Mouse (Mus musculus): Measurements from ENCODE around the gene Stard10. TPM values are rescaled to one million over a fixed set of nuclear protein-coding genes. Genes with fewer than 3 reads are reported as not detected.

The Stard10 gene
- total and polyA plus RNA-seq, 3 experiments: 27.6 to 78.1 (median 29.9) TPM

Other genes starting within 250 kb of the Stard10 start
- 10 to 100 TPM; 15.3 to 25.1 TPM for gene Fchsd2, start 224.2 kb upstream of the Stard10 start, total RNA-seq (2021)
- 6.3 and 8.2 TPM in 2 replicates for gene Fchsd2, start 224.2 kb upstream of the Stard10 start, polyA plus RNA-seq (2012; rRNA removed)
- gene Atg16l2, start 14.8 kb upstream of the Stard10 start, total RNA-seq (2021): 10 to 100 TPM; 17.7 to 22.3 TPM
- gene Atg16l2, start 14.8 kb upstream of the Stard10 start, polyA plus RNA-seq (2012; rRNA removed): 17.5 and 19.5 TPM in 2 replicates
- 10 to 100 TPM; 31.2 to 49.8 TPM for gene Arap1, start 31.0 kb downstream of the Stard10 start, total RNA-seq (2021)
- 58.4 and 60.7 TPM in 2 replicates for gene Arap1, start 31.0 kb downstream of the Stard10 start, polyA plus RNA-seq (2012; rRNA removed)
- gene Gm45837, start 93.8 kb downstream of the Stard10 start, total RNA-seq (2021): not detected
- gene Gm45837, start 93.8 kb downstream of the Stard10 start, polyA plus RNA-seq (2012; rRNA removed): 0.29 and 0.93 TPM in 2 replicates
- 100 to 1,000 TPM; 161 to 223 TPM for gene Pde2a, start 104.6 kb downstream of the Stard10 start, total RNA-seq (2021)
- 142 and 199 TPM in 2 replicates for gene Pde2a, start 104.6 kb downstream of the Stard10 start, polyA plus RNA-seq (2012; rRNA removed)